Mouse (Mus musculus) retina, embryonic 14.5 days (tissue): ENCODE data around the gene Dppa3.
"Not testable (repeated sequence)": the region's sequence is repeated elsewhere in the genome, so short reads cannot be mapped to it uniquely, and the experiment has no call there.

Source experiments
- DNase-seq: peaks from one replicate; pipeline ENCODE4 v3.0.0-alpha.2; 2015; ENCODE audit warnings: low spot score

Dppa3 gene

GRCm38 (mm10) chr6:122612426-122612825 is 13.8 kb upstream of the Dppa3 start:
- DNase-seq, result no peak

- no peak for DNase-seq
Measured at GRCm38 (mm10) chr6:122614047-122614446, 12.2 kb upstream of the Dppa3 start.

GRCm38 (mm10) chr6:122616022-122616421 is 10.2 kb upstream of the Dppa3 start:
- no peak for DNase-seq

- no peak for DNase-seq
Measured at GRCm38 (mm10) chr6:122621066-122621465, 5.1 kb upstream of the Dppa3 start.

GRCm38 (mm10) chr6:122624480-122624879 is 1.7 kb upstream of the Dppa3 start:
- DNase-seq, result no peak

GRCm38 (mm10) chr6:122625156-122625555 is 1.1 kb upstream of the Dppa3 start:
- DNase-seq, result no peak

GRCm38 (mm10) chr6:122627469-122628108 is 1.4 kb downstream of the Dppa3 start:
- DNase-seq, result no peak

GRCm38 (mm10) chr6:122633411-122633810 is 7.2 kb downstream of the Dppa3 start:
- DNase-seq, result peak; percentile 43

- no peak for DNase-seq
Measured at GRCm38 (mm10) chr6:122635315-122635714, 9.1 kb downstream of the Dppa3 start.

GRCm38 (mm10) chr6:122636666-122637065 is 10.5 kb downstream of the Dppa3 start:
- DNase-seq, result no peak

GRCm38 (mm10) chr6:122637566-122637965 is 11.4 kb downstream of the Dppa3 start:
- DNase-seq, result not testable (repeated sequence)

GRCm38 (mm10) chr6:122644196-122644595 is 18.0 kb downstream of the Dppa3 start:
- DNase-seq, result not testable (repeated sequence)

GRCm38 (mm10) chr6:122649903-122650302 is 23.7 kb downstream of the Dppa3 start:
- DNase-seq, result no peak

- no peak for DNase-seq
Measured at GRCm38 (mm10) chr6:122650398-122650980, 24.3 kb downstream of the Dppa3 start.

GRCm38 (mm10) chr6:122654301-122654700 is 28.1 kb downstream of the Dppa3 start:
- no peak for DNase-seq

- DNase-seq, result no peak
Measured at GRCm38 (mm10) chr6:122657630-122658029, 31.4 kb downstream of the Dppa3 start.

GRCm38 (mm10) chr6:122659567-122659966 is 33.4 kb downstream of the Dppa3 start:
- peak; percentile 72 for DNase-seq

GRCm38 (mm10) chr6:122660601-122661379 is 34.6 kb downstream of the Dppa3 start:
- peak; percentile 83 for DNase-seq

GRCm38 (mm10) chr6:122662551-122663264 is 36.5 kb downstream of the Dppa3 start:
- DNase-seq, result no peak

GRCm38 (mm10) chr6:122663596-122664206 is 37.5 kb downstream of the Dppa3 start:
- DNase-seq, result no peak

GRCm38 (mm10) chr6:122665866-122666265 is 39.7 kb downstream of the Dppa3 start:
- DNase-seq, result no peak

- no peak for DNase-seq
Measured at GRCm38 (mm10) chr6:122667715-122668114, 41.5 kb downstream of the Dppa3 start.
